In genomic region chr2:32430701-32431676, GRCm38 (mm10) we compare ENCODE assay signal across 8 mouse cellular contexts. TPM values are rescaled to one million over a fixed set of nuclear protein-coding genes. Genes with fewer than 3 reads are reported as not detected.
DNase-seq lines count a peak whose midpoint lies in the region; ATAC-seq lines count a peak whose summit lies in the region.

No protein-coding gene starts in this region.

- H3K27me3 ChIP-seq in forebrain, embryonic 11.5 days (ENCODE audit: control insufficient read depth, insufficient read depth, low read length) = no peaks in the 10 kb centered on the region
- H3K27me3 ChIP-seq in heart, embryonic 13.5 days (replicated peaks) = no peaks in the 10 kb centered on the region
- no peaks in the 10 kb centered on the region for H3K27me3 ChIP-seq in limb, embryonic 15.5 days
- H3K27me3 ChIP-seq in neural tube, embryonic 14.5 days (ENCODE audit: control insufficient read depth, insufficient read depth, low read length) = no peaks in the 10 kb centered on the region

- ATAC-seq in forebrain, embryonic 11.5 days (replicated peaks; ENCODE audit: low FRiP score) = peak; percentile 92
- peak; percentile 84 for ATAC-seq in heart, embryonic 13.5 days (ENCODE audit: extremely low read depth, insufficient number of reproducible peaks, low FRiP score, low TSS enrichment)
- peak; percentile 89 for ATAC-seq in limb, embryonic 15.5 days (ENCODE audit: insufficient number of reproducible peaks, low FRiP score, low TSS enrichment, low read depth)
- peak; percentile 95 for ATAC-seq in neural tube, embryonic 14.5 days (ENCODE audit: low read depth)
- ATAC-seq in megakaryocyte progenitor cell, adult 5-6 weeks (replicated peaks; ENCODE audit: poor library complexity) = no peak

- peak; percentile 77 for DNase-seq in kidney, adult 11 months
- no peak for DNase-seq in kidney, adult 9 months
- DNase-seq in forebrain, embryonic 11.5 days (ENCODE audit: low spot score) = peak; percentile 88
- DNase-seq in kidney, postnatal 10 days = peak; percentile 84

- peak overlapping the region; percentile 38 for H3K4me3 ChIP-seq in forebrain, embryonic 11.5 days (ENCODE audit: low read depth, low read length)
- peak overlapping the region; percentile 58 for H3K4me3 ChIP-seq in heart, embryonic 13.5 days
- peak overlapping the region; percentile 41 for H3K4me3 ChIP-seq in limb, embryonic 15.5 days
- peak overlapping the region; percentile 54 for H3K4me3 ChIP-seq in neural tube, embryonic 14.5 days (ENCODE audit: low read depth, low read length)

- WGBS in forebrain, embryonic 11.5 days = 8% methylated on average over 18 of the region's 18 CpGs
- 12% methylated on average over 18 of the region's 18 CpGs for WGBS in heart, embryonic 13.5 days
- WGBS in limb, embryonic 15.5 days = 11% methylated on average over 18 of the region's 18 CpGs
- 6% methylated on average over 18 of the region's 18 CpGs for WGBS in neural tube, embryonic 14.5 days

- H3K27ac ChIP-seq in forebrain, embryonic 11.5 days (ENCODE audit: low read depth, low read length) = peak overlapping the region; percentile 68
- H3K27ac ChIP-seq in heart, embryonic 13.5 days (replicated peaks) = peak overlapping the region; percentile 84
- H3K27ac ChIP-seq in limb, embryonic 15.5 days = peak overlapping the region; percentile 81
- peak overlapping the region; percentile 91 for H3K27ac ChIP-seq in neural tube, embryonic 14.5 days (ENCODE audit: low read depth, low read length)

- H3K4me2 ChIP-seq in forebrain, embryonic 11.5 days (ENCODE audit: low read depth, low read length, severe bottlenecking) = peak overlapping the region; percentile 77
- H3K4me2 ChIP-seq in heart, embryonic 13.5 days = peak overlapping the region; percentile 78
- H3K4me2 ChIP-seq in limb, embryonic 15.5 days = peak overlapping the region; percentile 64
- peak overlapping the region; percentile 66 for H3K4me2 ChIP-seq in neural tube, embryonic 14.5 days (ENCODE audit: low read depth, low read length)

- peak overlapping the region; percentile 69 for H3K9ac ChIP-seq in forebrain, embryonic 11.5 days (ENCODE audit: low read length)
- H3K9ac ChIP-seq in heart, embryonic 13.5 days = peak overlapping the region; percentile 81
- H3K9ac ChIP-seq in limb, embryonic 15.5 days = peak overlapping the region; percentile 44
- H3K9ac ChIP-seq in neural tube, embryonic 14.5 days (replicated peaks; ENCODE audit: low read depth, low read length) = peak overlapping the region; percentile 83

- peaks cover 23% of the 10 kb centered on the region for H3K4me1 ChIP-seq in forebrain, embryonic 11.5 days (replicated peaks; ENCODE audit: control insufficient read depth, insufficient read depth, low read length)
- peaks cover 46% of the 10 kb centered on the region for H3K4me1 ChIP-seq in heart, embryonic 13.5 days
- H3K4me1 ChIP-seq in limb, embryonic 15.5 days = peaks cover 44% of the 10 kb centered on the region
- peaks cover 37% of the 10 kb centered on the region for H3K4me1 ChIP-seq in neural tube, embryonic 14.5 days (ENCODE audit: control insufficient read depth, insufficient read depth, low read length)

- H3K9me3 ChIP-seq in forebrain, embryonic 11.5 days (ENCODE audit: control insufficient read depth, low read length) = no peaks in the 10 kb centered on the region
- H3K9me3 ChIP-seq in heart, embryonic 13.5 days = no peaks in the 10 kb centered on the region
- H3K9me3 ChIP-seq in limb, embryonic 15.5 days = no peaks in the 10 kb centered on the region
- H3K9me3 ChIP-seq in neural tube, embryonic 14.5 days (ENCODE audit: control insufficient read depth, low read length) = no peaks in the 10 kb centered on the region

- H3K36me3 ChIP-seq in forebrain, embryonic 11.5 days (ENCODE audit: control insufficient read depth, insufficient read depth, low read length) = no peaks in the 10 kb centered on the region
- peaks cover 4% of the 10 kb centered on the region; the same call in 1 of the 2 replicates for H3K36me3 ChIP-seq in heart, embryonic 13.5 days
- no peaks in the 10 kb centered on the region for H3K36me3 ChIP-seq in limb, embryonic 15.5 days
- no peaks in the 10 kb centered on the region for H3K36me3 ChIP-seq in neural tube, embryonic 14.5 days (ENCODE audit: control insufficient read depth, insufficient read depth, low read length)

RNA-seq across cellular contexts. Expression of gene Naif1, which starts 19.3 kb away (rescaled TPM):
- polyA plus RNA-seq in forebrain, embryonic 11.5 days (2014; fragmentation: Nextera tagmentation; extraction: Ambion mirVana) = 6.6 and 7.1 TPM in 2 replicates
- 4.2 and 5.0 TPM in 2 replicates for polyA plus RNA-seq in heart, embryonic 13.5 days (2015; fragmentation: Nextera tagmentation; extraction: Ambion mirVana)
- 5.6 and 6.0 TPM in 2 replicates for polyA plus RNA-seq in limb, embryonic 15.5 days (2015; fragmentation: Nextera tagmentation; extraction: Ambion mirVana)
- 4.9 and 5.4 TPM in 2 replicates for polyA plus RNA-seq in neural tube, embryonic 14.5 days (2014; fragmentation: Nextera tagmentation; extraction: Ambion mirVana)
- 1.5 and 1.9 TPM in 2 replicates for total RNA-seq in megakaryocyte progenitor cell, adult 5-6 weeks (2015)
- 3.5 TPM in 2 replicates for total RNA-seq in megakaryocyte progenitor cell, adult 5-6 weeks (2017)

RNA-seq across cellular contexts. Expression of gene Slc25a25, which starts 20.3 kb away (rescaled TPM):
- polyA plus RNA-seq in forebrain, embryonic 11.5 days (2014; fragmentation: Nextera tagmentation; extraction: Ambion mirVana) = 25.9 and 26.6 TPM in 2 replicates
- polyA plus RNA-seq in heart, embryonic 13.5 days (2015; fragmentation: Nextera tagmentation; extraction: Ambion mirVana) = 10.7 and 10.9 TPM in 2 replicates
- 17.1 and 17.5 TPM in 2 replicates for polyA plus RNA-seq in limb, embryonic 15.5 days (2015; fragmentation: Nextera tagmentation; extraction: Ambion mirVana)
- 39.8 and 43.6 TPM in 2 replicates for polyA plus RNA-seq in neural tube, embryonic 14.5 days (2014; fragmentation: Nextera tagmentation; extraction: Ambion mirVana)
- total RNA-seq in megakaryocyte progenitor cell, adult 5-6 weeks (2015) = 5.2 and 6.4 TPM in 2 replicates
- total RNA-seq in megakaryocyte progenitor cell, adult 5-6 weeks (2017) = 10.7 and 11.5 TPM in 2 replicates

RNA-seq across cellular contexts. Expression of gene Ptges2, which starts 35.3 kb away (rescaled TPM):
- 28.0 and 29.4 TPM in 2 replicates for polyA plus RNA-seq in forebrain, embryonic 11.5 days (2014; fragmentation: Nextera tagmentation; extraction: Ambion mirVana)
- polyA plus RNA-seq in heart, embryonic 13.5 days (2015; fragmentation: Nextera tagmentation; extraction: Ambion mirVana) = 35.3 and 36.1 TPM in 2 replicates
- polyA plus RNA-seq in limb, embryonic 15.5 days (2015; fragmentation: Nextera tagmentation; extraction: Ambion mirVana) = 24.9 and 26.0 TPM in 2 replicates
- polyA plus RNA-seq in neural tube, embryonic 14.5 days (2014; fragmentation: Nextera tagmentation; extraction: Ambion mirVana) = 58.1 and 65.9 TPM in 2 replicates
- total RNA-seq in megakaryocyte progenitor cell, adult 5-6 weeks (2015) = 6.3 and 12.1 TPM in 2 replicates
- 9.5 and 10.6 TPM in 2 replicates for total RNA-seq in megakaryocyte progenitor cell, adult 5-6 weeks (2017)

RNA-seq across cellular contexts. Expression of gene Lcn2, which starts 42.9 kb away (rescaled TPM):
- 0.28 TPM in 1 of 2 replicates, not detected in the other for polyA plus RNA-seq in forebrain, embryonic 11.5 days (2014; fragmentation: Nextera tagmentation; extraction: Ambion mirVana)
- polyA plus RNA-seq in heart, embryonic 13.5 days (2015; fragmentation: Nextera tagmentation; extraction: Ambion mirVana) = 0.91 and 0.98 TPM in 2 replicates
- polyA plus RNA-seq in limb, embryonic 15.5 days (2015; fragmentation: Nextera tagmentation; extraction: Ambion mirVana) = 3.2 and 3.9 TPM in 2 replicates
- 0.35 and 0.40 TPM in 2 replicates for polyA plus RNA-seq in neural tube, embryonic 14.5 days (2014; fragmentation: Nextera tagmentation; extraction: Ambion mirVana)
- total RNA-seq in megakaryocyte progenitor cell, adult 5-6 weeks (2015) = 437 and 498 TPM in 2 replicates
- 53.7 and 107 TPM in 2 replicates for total RNA-seq in megakaryocyte progenitor cell, adult 5-6 weeks (2017)

RNA-seq across cellular contexts. Expression of gene 1110008P14Rik, which starts 49.3 kb away (rescaled TPM):
- polyA plus RNA-seq in forebrain, embryonic 11.5 days (2014; fragmentation: Nextera tagmentation; extraction: Ambion mirVana) = 37.7 and 45.4 TPM in 2 replicates
- 47.5 and 49.0 TPM in 2 replicates for polyA plus RNA-seq in heart, embryonic 13.5 days (2015; fragmentation: Nextera tagmentation; extraction: Ambion mirVana)
- 58.0 and 67.7 TPM in 2 replicates for polyA plus RNA-seq in limb, embryonic 15.5 days (2015; fragmentation: Nextera tagmentation; extraction: Ambion mirVana)
- polyA plus RNA-seq in neural tube, embryonic 14.5 days (2014; fragmentation: Nextera tagmentation; extraction: Ambion mirVana) = 157 and 198 TPM in 2 replicates
- 15.3 and 18.1 TPM in 2 replicates for total RNA-seq in megakaryocyte progenitor cell, adult 5-6 weeks (2015)
- 8.0 and 15.4 TPM in 2 replicates for total RNA-seq in megakaryocyte progenitor cell, adult 5-6 weeks (2017)
